Mouse (Mus musculus) cerebellum, adult 2 months (tissue): ENCODE results near the gene Olfr790.

Experiments used
- CTCF ChIP-seq: fragments of 200-500 bp; IDR thresholded peaks from 2 replicates; pipeline ENCODE4 v1.5.1; 2011; ENCODE audit warnings: low read depth, mild to moderate bottlenecking, control low read depth, low read length, moderate library complexity, borderline replicate concordance; ENCODE audit not compliant: insufficient read depth
- POLR2A ChIP-seq: fragments of 200-500 bp; IDR thresholded peaks from 2 replicates; pipeline ENCODE4 v1.6.1; 2011; ENCODE audit warnings: low read length, control low read depth, borderline replicate concordance; ENCODE audit not compliant: insufficient read depth

- no peak for TF ChIP-seq CTCF
- TF ChIP-seq POLR2A: no peak
Measured at GRCm38 (mm10) chr10:129498192-129498591, at the start of gene Olfr790.
